Mouse (Mus musculus) 416B (cell line): Measurements from ENCODE around the gene Hectd2.

Experiments
- DNase-seq: peaks from one replicate; pipeline ENCODE4 v3.0.0; 2011; ENCODE audit warnings: low read depth

Hectd2 gene

GRCm38 (mm10) chr19:36564396-36564795, 10.0 kb downstream of the Hectd2 start:
- DNase-seq = no peak

GRCm38 (mm10) chr19:36573986-36574385, 19.5 kb downstream of the Hectd2 start:
- no peak for DNase-seq

GRCm38 (mm10) chr19:36575159-36575558, 20.7 kb downstream of the Hectd2 start:
- DNase-seq = no peak

- DNase-seq = no peak
Observed at GRCm38 (mm10) chr19:36580874-36581273, 26.4 kb downstream of the Hectd2 start.

- DNase-seq = no peak
Observed at GRCm38 (mm10) chr19:36582116-36582515, 27.7 kb downstream of the Hectd2 start.

- no peak for DNase-seq
Observed at GRCm38 (mm10) chr19:36585505-36585904, 31.1 kb downstream of the Hectd2 start.

- DNase-seq = no peak
Observed at GRCm38 (mm10) chr19:36594409-36594808, 40.0 kb downstream of the Hectd2 start.

GRCm38 (mm10) chr19:36601869-36602268, 47.4 kb downstream of the Hectd2 start:
- no peak for DNase-seq

- no peak for DNase-seq
Observed at GRCm38 (mm10) chr19:36602535-36603312, 48.3 kb downstream of the Hectd2 start.

- DNase-seq = peak; percentile 53
Observed at GRCm38 (mm10) chr19:36606270-36606669, 51.8 kb downstream of the Hectd2 start.

GRCm38 (mm10) chr19:36609229-36609628, 54.8 kb downstream of the Hectd2 start:
- DNase-seq = peak; percentile 33

- no peak for DNase-seq
Observed at GRCm38 (mm10) chr19:36610309-36610708, 55.9 kb downstream of the Hectd2 start.

GRCm38 (mm10) chr19:36625906-36626305, 71.5 kb downstream of the Hectd2 start:
- no peak for DNase-seq

GRCm38 (mm10) chr19:36626881-36627280, 72.4 kb downstream of the Hectd2 start:
- no peak for DNase-seq

GRCm38 (mm10) chr19:36629394-36629910, 75.0 kb downstream of the Hectd2 start:
- no peak for DNase-seq

- DNase-seq = no peak
Observed at GRCm38 (mm10) chr19:36630361-36630760, 75.9 kb downstream of the Hectd2 start.

- no peak for DNase-seq
Observed at GRCm38 (mm10) chr19:36634771-36635170, 80.3 kb downstream of the Hectd2 start.

GRCm38 (mm10) chr19:36637223-36637622, 82.8 kb downstream of the Hectd2 start:
- no peak for DNase-seq

- DNase-seq = no peak
Observed at GRCm38 (mm10) chr19:36637948-36638587, 83.6 kb downstream of the Hectd2 start.

GRCm38 (mm10) chr19:36639072-36639471, 84.6 kb downstream of the Hectd2 start:
- no peak for DNase-seq

- DNase-seq = no peak
Observed at GRCm38 (mm10) chr19:36641128-36641527, 86.7 kb downstream of the Hectd2 start.

GRCm38 (mm10) chr19:36645308-36645889, 91.0 kb downstream of the Hectd2 start:
- no peak for DNase-seq
